Mouse (Mus musculus): ENCODE data around the gene Nudcd3.

GRCm38 (mm10) chr11:6187399-6187798 is 12.8 kb downstream of the Nudcd3 start:
- TF ChIP-seq POLR2A (IDR thresholded peaks at IDR 0.05; ENCODE audit: borderline replicate concordance, insufficient read depth, low read length) (no peak), CTCF (IDR thresholded peaks at IDR 0.05; ENCODE audit: borderline replicate concordance, insufficient read depth, low read depth, low read length) (no peak)

Measured in cerebellum, adult 2 months (tissue).